In the genomic region with DNA sequence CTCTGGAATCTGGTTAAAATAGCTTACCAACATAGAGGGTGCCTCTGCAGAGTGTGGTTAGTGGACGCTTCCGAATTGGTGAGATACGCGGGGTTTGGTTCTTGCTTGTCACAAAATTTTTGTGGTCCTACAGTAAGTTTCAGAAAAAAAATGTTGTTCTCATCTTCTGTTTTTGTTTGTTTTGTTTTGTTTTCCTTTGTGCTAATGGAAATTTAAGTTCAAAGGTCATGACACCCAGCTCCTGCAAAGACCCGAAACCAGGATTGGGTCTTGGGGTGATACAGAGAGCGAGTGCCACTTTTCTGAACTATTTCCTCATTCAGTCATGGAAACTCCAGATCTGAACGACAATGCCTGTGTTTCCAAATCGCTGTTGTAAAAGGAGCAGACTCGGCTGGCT, we compare ENCODE assay signal across 25 mouse cellular contexts. TPM values are rescaled to one million over a fixed set of nuclear protein-coding genes. Genes with fewer than 3 reads are reported as not detected.
"Had no signal": no experiment of that assay in that cellular context is flagged by ENCODE, and none has a peak within 500 bp of the region (broad histone marks: within the 10 kb centered on the region; RNA-seq: fewer than 3 reads in every experiment).

No protein-coding gene starts in this region.

- H3K27me3 ChIP-seq: heart, embryonic 13.5 days; heart, embryonic 15.5 days; hindbrain, embryonic 13.5 days; hindbrain, embryonic 15.5 days; kidney, embryonic 15.5 days; limb, embryonic 12.5 days; liver, embryonic 13.5 days; liver, embryonic 15.5 days had no signal

- H3K27ac ChIP-seq: heart, embryonic 13.5 days; heart, embryonic 15.5 days; hindbrain, embryonic 13.5 days; hindbrain, embryonic 15.5 days; hindbrain, postnatal 0 days; kidney, embryonic 15.5 days; kidney, postnatal 0 days; limb, embryonic 10.5 days; limb, embryonic 12.5 days; liver, embryonic 13.5 days; liver, embryonic 15.5 days had no signal

- H3K4me2 ChIP-seq: heart, embryonic 11.5 days; heart, embryonic 13.5 days; heart, embryonic 15.5 days; hindbrain, embryonic 13.5 days; hindbrain, embryonic 15.5 days; kidney, embryonic 15.5 days; limb, embryonic 12.5 days; liver, embryonic 11.5 days; liver, embryonic 13.5 days; liver, embryonic 15.5 days had no signal

- H3K4me3 ChIP-seq: heart, embryonic 13.5 days; heart, embryonic 15.5 days; hindbrain, embryonic 13.5 days; hindbrain, embryonic 15.5 days; kidney, embryonic 15.5 days; limb, embryonic 10.5 days; limb, embryonic 12.5 days; liver, embryonic 13.5 days; liver, embryonic 15.5 days had no signal

- H3K4me1 ChIP-seq: heart, embryonic 13.5 days; heart, embryonic 15.5 days; hindbrain, embryonic 13.5 days; hindbrain, embryonic 15.5 days; kidney, embryonic 15.5 days; limb, embryonic 10.5 days; limb, embryonic 12.5 days; liver, embryonic 13.5 days; liver, embryonic 15.5 days had no signal

- H3K36me3 ChIP-seq: heart, embryonic 13.5 days; heart, embryonic 15.5 days; hindbrain, embryonic 13.5 days; hindbrain, embryonic 15.5 days; kidney, embryonic 15.5 days; limb, embryonic 10.5 days; limb, embryonic 12.5 days; liver, embryonic 13.5 days; liver, embryonic 15.5 days had no signal

- H3K9me3 ChIP-seq: heart, embryonic 13.5 days; heart, embryonic 15.5 days; hindbrain, embryonic 13.5 days; hindbrain, embryonic 15.5 days; kidney, embryonic 15.5 days; limb, embryonic 10.5 days; limb, embryonic 12.5 days; liver, embryonic 13.5 days; liver, embryonic 15.5 days had no signal

- DNase-seq: gastrocnemius, postnatal 36 days; heart, adult 18-20 months; heart, postnatal 14 days; heart, postnatal 36 days; kidney, adult 11 months; kidney, adult 2 months; kidney, adult 9 months; kidney, postnatal 14 days; kidney, postnatal 36 days; liver; liver, embryonic 13.5 days; liver, postnatal 0 days had no signal

- H3K9ac ChIP-seq: heart, embryonic 13.5 days; heart, embryonic 15.5 days; hindbrain, embryonic 13.5 days; hindbrain, embryonic 15.5 days; kidney, embryonic 15.5 days; limb, embryonic 12.5 days; liver, embryonic 13.5 days; liver, embryonic 15.5 days; liver, postnatal 0 days had no signal

RNA-seq across cellular contexts. Expression of gene Egr2, which starts 37.3 kb away (rescaled TPM):
- polyA plus RNA-seq: intestine, embryonic 14.5 days had no signal
